ENCODE assay signal across 16 mouse cellular contexts in the genomic region with DNA sequence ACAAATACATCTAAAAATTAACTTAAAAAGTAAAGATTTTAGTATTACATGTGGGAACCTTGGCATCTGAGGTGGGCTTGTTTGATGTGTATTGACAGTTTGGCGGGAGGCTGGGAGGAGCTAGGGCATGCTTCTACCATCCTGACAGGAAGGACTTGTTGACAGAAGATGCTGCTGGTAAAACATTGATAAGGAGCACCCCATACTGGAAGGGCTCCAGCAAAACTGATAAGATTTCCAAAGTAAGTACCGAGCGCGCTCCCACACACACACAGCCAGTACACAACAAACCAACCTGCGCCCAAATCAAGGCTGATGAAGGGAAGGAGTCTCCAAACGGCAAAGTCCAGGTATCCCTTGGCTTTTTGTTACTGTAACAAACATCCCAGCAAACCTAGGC. TPM values are rescaled to one million over a fixed set of nuclear protein-coding genes. Genes with fewer than 3 reads are reported as not detected.
DNase-seq lines count a peak whose midpoint lies in the region; ATAC-seq lines count a peak whose summit lies in the region.
"Had no signal": no experiment of that assay in that cellular context is flagged by ENCODE, and none has a peak within 500 bp of the region (broad histone marks: within the 10 kb centered on the region; RNA-seq: fewer than 3 reads in every experiment).

No protein-coding gene starts in this region.

- H3K4me3 ChIP-seq in liver, embryonic 12.5 days = no peak overlapping the region
- H3K4me3 ChIP-seq: forebrain, embryonic 12.5 days; hindbrain, embryonic 15.5 days; midbrain, embryonic 15.5 days had no signal

- ATAC-seq in liver, embryonic 12.5 days = peak; percentile 99
- no peak for ATAC-seq in granulocyte monocyte progenitor cell, adult 5-6 weeks (replicated peaks; ENCODE audit: poor library complexity, severe bottlenecking)
- ATAC-seq: midbrain, embryonic 15.5 days had no signal

- peaks cover 26% of the 10 kb centered on the region for H3K4me1 ChIP-seq in liver, embryonic 12.5 days
- H3K4me1 ChIP-seq: forebrain, embryonic 12.5 days; hindbrain, embryonic 15.5 days; midbrain, embryonic 15.5 days had no signal

- 10% methylated on average over 6 of the region's 6 CpGs for WGBS in liver, embryonic 12.5 days (ENCODE audit: insufficient replicate concordance)

- peak; percentile 30 for DNase-seq in lung, postnatal 25 days (ENCODE audit: low spot score)
- DNase-seq in lung, postnatal 4 days = no peak
- DNase-seq in c-Kit-positive CD71-positive TER-119-negative erythroid progenitor cells, embryonic 14.5 days (ENCODE audit: low read depth) = peak; percentile 27
- no peak for DNase-seq in cerebellum, adult 11 months
- DNase-seq in ovary, adult 18-20 months (ENCODE audit: low spot score) = no peak
- DNase-seq: adrenal gland, adult 8-10 months; cerebellum, adult 8-10 months; gastrocnemius, postnatal 10 days; kidney, adult 2 months; retina, postnatal 1 day; right cerebral cortex, postnatal 4 days had no signal

- H3K4me2 ChIP-seq in liver, embryonic 12.5 days = peak overlapping the region; percentile 34
- H3K4me2 ChIP-seq: forebrain, embryonic 12.5 days; hindbrain, embryonic 15.5 days; midbrain, embryonic 15.5 days had no signal

- H3K27ac ChIP-seq in liver, embryonic 12.5 days = peak overlapping the region; percentile 73
- H3K27ac ChIP-seq: forebrain, embryonic 12.5 days; hindbrain, embryonic 15.5 days; midbrain, embryonic 15.5 days had no signal

- H3K36me3 ChIP-seq in liver, embryonic 12.5 days = no peaks in the 10 kb centered on the region
- H3K36me3 ChIP-seq: forebrain, embryonic 12.5 days; hindbrain, embryonic 15.5 days; midbrain, embryonic 15.5 days had no signal

- H3K9ac ChIP-seq in liver, embryonic 12.5 days = peak overlapping the region; percentile 13; the same call in 1 of the 2 replicates
- H3K9ac ChIP-seq: forebrain, embryonic 12.5 days; hindbrain, embryonic 15.5 days; midbrain, embryonic 15.5 days had no signal

- peaks cover 22% of the 10 kb centered on the region for H3K27me3 ChIP-seq in liver, embryonic 12.5 days (replicated peaks)
- H3K27me3 ChIP-seq: forebrain, embryonic 12.5 days; hindbrain, embryonic 15.5 days; midbrain, embryonic 15.5 days had no signal

- H3K9me3 ChIP-seq in liver, embryonic 12.5 days (replicated peaks) = no peaks in the 10 kb centered on the region
- H3K9me3 ChIP-seq: forebrain, embryonic 12.5 days; hindbrain, embryonic 15.5 days; midbrain, embryonic 15.5 days had no signal

RNA-seq across cellular contexts. Expression of gene Sorbs1, which starts 22.9 kb away (rescaled TPM):
- 34.3 and 35.1 TPM in 2 replicates for polyA plus RNA-seq in liver, embryonic 12.5 days (2016; fragmentation: Nextera tagmentation; extraction: Ambion mirVana)
- 3.7 and 7.9 TPM in 2 replicates for total RNA-seq in granulocyte monocyte progenitor cell, adult 5-6 weeks (2014; fragmentation: Nextera tagmentation)
- 0.15 and 7.4 TPM in 2 replicates for total RNA-seq in granulocyte monocyte progenitor cell, adult 5-6 weeks (2017)

RNA-seq across cellular contexts. Expression of gene Aldh18a1, which starts 51.7 kb away (rescaled TPM):
- polyA plus RNA-seq in liver, embryonic 12.5 days (2016; fragmentation: Nextera tagmentation; extraction: Ambion mirVana) = 67.4 and 68.8 TPM in 2 replicates
- 34.7 and 35.8 TPM in 2 replicates for total RNA-seq in granulocyte monocyte progenitor cell, adult 5-6 weeks (2014; fragmentation: Nextera tagmentation)
- 34.4 and 36.8 TPM in 2 replicates for total RNA-seq in granulocyte monocyte progenitor cell, adult 5-6 weeks (2017)

Comparison
In these comparisons a context has a peak if more than half of its experiments do, and no peak if none do; other contexts are left out.
1. DNase-seq: peak in lung, postnatal 25 days (single experiment) and c-Kit-positive CD71-positive TER-119-negative erythroid progenitor cells, embryonic 14.5 days (single experiment); none in lung, postnatal 4 days (0 of 2), cerebellum, adult 11 months (single experiment) and ovary, adult 18-20 months (single experiment).